Mouse (Mus musculus) kidney, postnatal 0 days (tissue): ENCODE data around the gene Dusp27. TPM values are rescaled to one million over a fixed set of nuclear protein-coding genes. Genes with fewer than 3 reads are reported as not detected.

Source experiments
- ATAC-seq: fragments of 200-750 bp; cut with Nextera tagmentation; replicated peaks from 2 replicates; pipeline ENCODE4 v1.8.0; 2017; ENCODE audit warnings: low read depth, moderate number of reproducible peaks, moderate TSS enrichment, moderate library complexity; ENCODE audit not compliant: low FRiP score
- DNase-seq: peaks from one replicate; pipeline ENCODE4 v3.0.0-alpha.2; 2016; ENCODE audit warnings: low spot score
- H3K27ac ChIP-seq: fragments of 300-500 bp; sonication (generic); 2 replicates; pipeline ENCODE4 v1.5.1; 2014; ENCODE audit warnings: mild to moderate bottlenecking
- H3K27me3 ChIP-seq: fragments of 300-500 bp; sonication (generic); 2 replicates; pipeline ENCODE4 v1.6.1; 2014; ENCODE audit warnings: low read length, mixed read lengths; ENCODE audit not compliant: insufficient read depth
- H3K36me3 ChIP-seq: fragments of 300-500 bp; sonication (generic); 2 replicates; pipeline ENCODE4 v1.6.1; 2014; ENCODE audit warnings: low read length, mixed read lengths; ENCODE audit not compliant: insufficient read depth
- H3K4me1 ChIP-seq: fragments of 300-500 bp; sonication (generic); replicated peaks from 2 replicates; pipeline ENCODE4 v1.6.1; 2014; ENCODE audit warnings: antibody characterized with exemption, low read length, mixed read lengths; ENCODE audit not compliant: insufficient read depth
- H3K4me2 ChIP-seq: fragments of 300-500 bp; sonication (generic); 2 replicates; pipeline ENCODE4 v1.6.1; 2014; ENCODE audit warnings: mild to moderate bottlenecking, low read length, moderate library complexity, mixed read lengths
- H3K4me3 ChIP-seq: fragments of 300-500 bp; sonication (generic); replicated peaks from 2 replicates; pipeline ENCODE4 v1.5.1; 2014; ENCODE audit warnings: low read depth, low read length
- H3K9ac ChIP-seq: fragments of 300-500 bp; sonication (generic); 2 replicates; pipeline ENCODE4 v1.6.1; 2014; ENCODE audit warnings: low read depth, low read length
- H3K9me3 ChIP-seq: fragments of 300-500 bp; sonication (generic); replicated peaks from 2 replicates; pipeline ENCODE4 v1.6.1; 2016; ENCODE audit warnings: low read length, inconsistent platforms, mixed read lengths
- CTCF ChIP-seq: IDR thresholded peaks from 2 replicates; pipeline ENCODE4 v1.5.1; 2016; ENCODE audit warnings: antibody characterized with exemption, low read depth, mild to moderate bottlenecking, moderate library complexity
- WGBS: fragments of 180-500 bp; shearing (Covaris S2); extraction: QIAGEN DNeasy Blood & Tissue Kit; methylation state at CpG from one replicate; pipeline ENCODE4 v1.1.7; 2014; 5-methylcytosine and 5-hydroxymethylcytosine counted together
- polyA plus RNA-seq: library from polyadenylated mRNA; unstranded; fragments of >200 nt; fragmentation: Nextera tagmentation; extraction: Ambion mirVana; gene quantifications from 2 replicates; pipeline ENCODE4 v1.2.1, GENCODE M21; 2015

Gene Dusp27
- 0.08 and 0.12 TPM in 2 replicates for polyA plus RNA-seq

GRCm38 (mm10) chr1:166127719-166128118 is at the start of gene Dusp27:
TSS of gene Dusp27 (minus strand) at chr1:166127922.
- H3K27me3 ChIP-seq, result no peaks in the 10 kb centered on the region
- H3K27ac ChIP-seq, result no peak within 1 kb of the TSS
- H3K4me2 ChIP-seq, result no peak within 1 kb of the TSS
- ATAC-seq, result no peak
- no peaks in the 10 kb centered on the region for H3K36me3 ChIP-seq
- H3K4me3 ChIP-seq, result no peak within 1 kb of the TSS
- WGBS, result 51% methylated on average over 4 of the region's 4 CpGs
- no peak within 1 kb of the TSS for H3K9ac ChIP-seq
- H3K9me3 ChIP-seq, result no peaks in the 10 kb centered on the region
- TF ChIP-seq CTCF, result no peak
- DNase-seq, result no peak
- H3K4me1 ChIP-seq, result no peaks in the 10 kb centered on the region; the same call in 1 of the 2 replicates

- ATAC-seq (no peak), DNase-seq (no peak)
- Histone ChIP-seq H3K4me1 (no peaks in the 10 kb centered on the region), H3K27me3 (no peaks in the 10 kb centered on the region), H3K4me3 (no peak overlapping the region), H3K4me2 (no peak overlapping the region), H3K9me3 (no peaks in the 10 kb centered on the region), H3K36me3 (no peaks in the 10 kb centered on the region), H3K27ac (no peak overlapping the region), H3K9ac (no peak overlapping the region)
- TF ChIP-seq CTCF, result no peak
- 69% methylated on average over 9 of the region's 9 CpGs for WGBS
Observed at GRCm38 (mm10) chr1:166173621-166174020, 45.9 kb upstream of the Dusp27 start.

GRCm38 (mm10) chr1:166172992-166173391 is 45.3 kb upstream of the Dusp27 start:
- H3K4me3 ChIP-seq, result no peak overlapping the region
- 62% methylated on average over 3 of the region's 3 CpGs for WGBS
- ATAC-seq (no peak), DNase-seq (no peak)
- no peaks in the 10 kb centered on the region for H3K36me3 ChIP-seq
- H3K27me3 ChIP-seq, result no peaks in the 10 kb centered on the region
- H3K4me1 ChIP-seq, result no peaks in the 10 kb centered on the region
- H3K27ac ChIP-seq, result no peak overlapping the region
- no peak for TF ChIP-seq CTCF
- H3K9me3 ChIP-seq, result no peaks in the 10 kb centered on the region
- no peak overlapping the region for H3K9ac ChIP-seq
- H3K4me2 ChIP-seq, result no peak overlapping the region

- TF ChIP-seq CTCF, result no peak
- Histone ChIP-seq H3K9me3 (no peaks in the 10 kb centered on the region), H3K27me3 (no peaks in the 10 kb centered on the region), H3K4me3 (no peak overlapping the region), H3K9ac (no peak overlapping the region), H3K27ac (no peak overlapping the region), H3K36me3 (no peaks in the 10 kb centered on the region), H3K4me1 (no peaks in the 10 kb centered on the region), H3K4me2 (no peak overlapping the region)
- WGBS, result 90% methylated on average over 12 of the region's 12 CpGs
- no peak for DNase-seq
- ATAC-seq, result no peak
Observed at GRCm38 (mm10) chr1:166170852-166171251, 43.1 kb upstream of the Dusp27 start.

- Histone ChIP-seq H3K36me3 (no peaks in the 10 kb centered on the region), H3K9ac (no peak overlapping the region), H3K27me3 (no peaks in the 10 kb centered on the region), H3K27ac (no peak overlapping the region), H3K9me3 (no peaks in the 10 kb centered on the region), H3K4me2 (no peak overlapping the region), H3K4me1 (no peaks in the 10 kb centered on the region), H3K4me3 (no peak overlapping the region)
- DNase-seq (no peak), ATAC-seq (no peak)
- no peak for TF ChIP-seq CTCF
- WGBS, result 72% methylated on average over 7 of the region's 7 CpGs
Observed at GRCm38 (mm10) chr1:166169713-166170112, 42.0 kb upstream of the Dusp27 start.

- Histone ChIP-seq H3K27ac (no peak overlapping the region), H3K27me3 (no peaks in the 10 kb centered on the region), H3K9ac (no peak overlapping the region), H3K4me3 (no peak overlapping the region), H3K4me2 (no peak overlapping the region), H3K36me3 (no peaks in the 10 kb centered on the region), H3K4me1 (no peaks in the 10 kb centered on the region), H3K9me3 (no peaks in the 10 kb centered on the region)
- DNase-seq, result no peak
- ATAC-seq, result no peak
- no peak for TF ChIP-seq CTCF
- 92% methylated on average over 7 of the region's 7 CpGs for WGBS
Observed at GRCm38 (mm10) chr1:166168017-166168416, 40.3 kb upstream of the Dusp27 start.

GRCm38 (mm10) chr1:166167405-166167804 is 39.7 kb upstream of the Dusp27 start:
- no peak overlapping the region for H3K4me3 ChIP-seq
- no peak overlapping the region for H3K9ac ChIP-seq
- no peak for TF ChIP-seq CTCF
- no peaks in the 10 kb centered on the region for H3K27me3 ChIP-seq
- DNase-seq (no peak), ATAC-seq (no peak)
- no peaks in the 10 kb centered on the region for H3K4me1 ChIP-seq
- H3K4me2 ChIP-seq, result no peak overlapping the region
- 72% methylated on average over 4 of the region's 4 CpGs for WGBS
- H3K9me3 ChIP-seq, result no peaks in the 10 kb centered on the region
- no peak overlapping the region for H3K27ac ChIP-seq
- no peaks in the 10 kb centered on the region for H3K36me3 ChIP-seq
